Mouse (Mus musculus): ENCODE data around the gene Pias4. TPM values are rescaled to one million over a fixed set of nuclear protein-coding genes. Genes with fewer than 3 reads are reported as not detected.

Gene Pias4
- polyA plus RNA-seq, 1 experiment from 2014 or later, result 34.7 TPM

- Histone ChIP-seq H3K4me2 (ENCODE audit: low read depth, low read length) (no peak overlapping the region), H3K9me3 (replicated peaks; ENCODE audit: control insufficient read depth, low read length) (no peaks in the 10 kb centered on the region), H3K9ac (ENCODE audit: low read length) (no peak overlapping the region), H3K4me3 (ENCODE audit: low read length) (no peak overlapping the region), H3K36me3 (ENCODE audit: control insufficient read depth, insufficient read depth) (peaks cover 37% of the 10 kb centered on the region), H3K27ac (ENCODE audit: low read length) (no peak overlapping the region), H3K27me3 (ENCODE audit: control insufficient read depth, insufficient read depth, low read length) (no peaks in the 10 kb centered on the region), H3K4me1 (ENCODE audit: control insufficient read depth, insufficient read depth, low read length) (peaks cover 10% of the 10 kb centered on the region)
- ATAC-seq (replicated peaks; ENCODE audit: extremely low read depth, insufficient read depth, low FRiP score), result no peak
- 76% methylated on average over 11 of the region's 11 CpGs for WGBS
Observed at GRCm38 (mm10) chr10:81123500-81123899, 44.2 kb downstream of the Pias4 start.

- peaks cover 42% of the 10 kb centered on the region for H3K36me3 ChIP-seq (ENCODE audit: control insufficient read depth, insufficient read depth)
- H3K4me3 ChIP-seq (ENCODE audit: low read length), result no peak overlapping the region
- H3K4me2 ChIP-seq (ENCODE audit: low read depth, low read length), result no peak overlapping the region
- no peak for ATAC-seq (replicated peaks; ENCODE audit: extremely low read depth, insufficient read depth, low FRiP score)
- peaks cover 4% of the 10 kb centered on the region; the same call in 1 of the 2 replicates for H3K4me1 ChIP-seq (ENCODE audit: control insufficient read depth, insufficient read depth, low read length)
- H3K9me3 ChIP-seq (replicated peaks; ENCODE audit: control insufficient read depth, low read length), result no peaks in the 10 kb centered on the region
- no peak overlapping the region for H3K27ac ChIP-seq (ENCODE audit: low read length)
- no peaks in the 10 kb centered on the region for H3K27me3 ChIP-seq (ENCODE audit: control insufficient read depth, insufficient read depth, low read length)
- H3K9ac ChIP-seq (ENCODE audit: low read length), result no peak overlapping the region
- 77% methylated on average over 2 of the region's 2 CpGs for WGBS
Observed at GRCm38 (mm10) chr10:81122889-81123288, 44.8 kb downstream of the Pias4 start.

DNA sequence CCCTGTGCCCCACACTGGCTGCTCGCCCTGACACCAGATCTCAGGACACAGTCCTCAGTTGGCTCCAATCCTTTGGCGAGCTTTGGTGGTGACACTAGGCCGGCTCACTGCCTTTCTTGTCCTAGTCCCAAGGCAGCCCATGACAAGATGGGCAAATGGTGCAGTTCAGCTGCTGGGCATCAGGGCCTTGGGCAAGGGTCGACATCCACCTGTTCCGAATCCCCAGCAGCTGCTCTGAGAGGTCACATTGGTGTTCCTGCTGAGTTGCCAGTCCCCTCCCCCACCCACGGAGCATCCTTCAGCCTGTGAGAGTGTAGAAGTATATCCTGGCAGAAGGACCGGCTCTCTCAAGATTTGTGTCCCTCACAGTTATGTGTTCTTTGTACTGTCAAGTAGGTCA is 47.1 kb downstream of the Pias4 start:
- Histone ChIP-seq H3K9ac (ENCODE audit: low read length) (no peak overlapping the region), H3K4me3 (ENCODE audit: low read length) (no peak overlapping the region), H3K27ac (ENCODE audit: low read length) (no peak overlapping the region), H3K4me1 (ENCODE audit: control insufficient read depth, insufficient read depth, low read length) (no peaks in the 10 kb centered on the region), H3K27me3 (ENCODE audit: control insufficient read depth, insufficient read depth, low read length) (no peaks in the 10 kb centered on the region), H3K9me3 (replicated peaks; ENCODE audit: control insufficient read depth, low read length) (no peaks in the 10 kb centered on the region), H3K36me3 (ENCODE audit: control insufficient read depth, insufficient read depth) (peaks cover 54% of the 10 kb centered on the region), H3K4me2 (ENCODE audit: low read depth, low read length) (no peak overlapping the region)
- ATAC-seq (replicated peaks; ENCODE audit: extremely low read depth, insufficient read depth, low FRiP score), result no peak
- 85% methylated on average over 7 of the region's 7 CpGs for WGBS

DNA sequence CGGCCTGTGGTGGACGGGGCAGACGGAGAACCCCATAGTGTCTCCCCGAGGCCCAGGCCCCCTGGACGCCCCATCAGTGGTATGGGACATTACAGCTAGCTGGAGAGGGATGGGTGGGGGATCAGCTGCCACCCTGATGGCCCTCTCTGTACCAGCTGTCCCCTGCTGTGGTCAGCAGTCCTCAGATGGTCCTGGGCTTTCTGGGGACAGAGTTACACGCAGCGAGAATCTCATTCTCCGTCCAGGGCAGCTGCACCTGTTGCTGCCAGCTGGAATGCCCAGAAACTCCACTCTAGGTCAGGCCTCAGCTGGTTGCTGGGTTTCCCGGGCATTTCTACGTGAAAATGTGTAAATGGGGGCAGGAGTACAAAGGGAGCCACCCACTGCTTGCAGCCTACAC is 48.1 kb downstream of the Pias4 start:
- no peak overlapping the region for H3K4me3 ChIP-seq (ENCODE audit: low read length)
- H3K4me1 ChIP-seq (ENCODE audit: control insufficient read depth, insufficient read depth, low read length), result no peaks in the 10 kb centered on the region
- H3K27ac ChIP-seq (ENCODE audit: low read length), result no peak overlapping the region
- no peak overlapping the region for H3K4me2 ChIP-seq (ENCODE audit: low read depth, low read length)
- H3K9me3 ChIP-seq (replicated peaks; ENCODE audit: control insufficient read depth, low read length), result no peaks in the 10 kb centered on the region
- no peaks in the 10 kb centered on the region for H3K27me3 ChIP-seq (ENCODE audit: control insufficient read depth, insufficient read depth, low read length)
- peaks cover 61% of the 10 kb centered on the region for H3K36me3 ChIP-seq (ENCODE audit: control insufficient read depth, insufficient read depth)
- ATAC-seq (replicated peaks; ENCODE audit: extremely low read depth, insufficient read depth, low FRiP score), result no peak
- WGBS, result 87% methylated on average over 10 of the region's 10 CpGs
- H3K9ac ChIP-seq (ENCODE audit: low read length), result no peak overlapping the region

- H3K9ac ChIP-seq (ENCODE audit: low read length), result no peak overlapping the region
- no peaks in the 10 kb centered on the region for H3K9me3 ChIP-seq (replicated peaks; ENCODE audit: control insufficient read depth, low read length)
- H3K4me3 ChIP-seq (ENCODE audit: low read length), result no peak overlapping the region
- H3K4me2 ChIP-seq (ENCODE audit: low read depth, low read length), result no peak overlapping the region
- H3K27me3 ChIP-seq (ENCODE audit: control insufficient read depth, insufficient read depth, low read length), result no peaks in the 10 kb centered on the region
- WGBS, result 94% methylated on average over 6 of the region's 6 CpGs
- no peak overlapping the region for H3K27ac ChIP-seq (ENCODE audit: low read length)
- H3K4me1 ChIP-seq (ENCODE audit: control insufficient read depth, insufficient read depth, low read length), result no peaks in the 10 kb centered on the region
- H3K36me3 ChIP-seq (ENCODE audit: control insufficient read depth, insufficient read depth), result peaks cover 56% of the 10 kb centered on the region
- ATAC-seq (replicated peaks; ENCODE audit: extremely low read depth, insufficient read depth, low FRiP score), result no peak
Observed at GRCm38 (mm10) chr10:81112946-81113345, 54.8 kb downstream of the Pias4 start.

GRCm38 (mm10) chr10:81106113-81106721 is 61.5 kb downstream of the Pias4 start:
- peaks cover 14% of the 10 kb centered on the region for H3K4me1 ChIP-seq (ENCODE audit: control insufficient read depth, insufficient read depth, low read length)
- H3K36me3 ChIP-seq (ENCODE audit: control insufficient read depth, insufficient read depth), result peaks cover 26% of the 10 kb centered on the region
- H3K4me2 ChIP-seq (ENCODE audit: low read depth, low read length), result peak overlapping the region; percentile 90
- H3K9ac ChIP-seq (ENCODE audit: low read length), result peak overlapping the region; percentile 86
- WGBS, result under 1% methylated on average over 26 of the region's 35 CpGs
- peak; percentile 87 for ATAC-seq (replicated peaks; ENCODE audit: extremely low read depth, insufficient read depth, low FRiP score)
- no peaks in the 10 kb centered on the region for H3K27me3 ChIP-seq (ENCODE audit: control insufficient read depth, insufficient read depth, low read length)
- H3K27ac ChIP-seq (ENCODE audit: low read length), result peak overlapping the region; percentile 96
- no peaks in the 10 kb centered on the region for H3K9me3 ChIP-seq (replicated peaks; ENCODE audit: control insufficient read depth, low read length)
- H3K4me3 ChIP-seq (ENCODE audit: low read length), result peak overlapping the region; percentile 75

GRCm38 (mm10) chr10:81105565-81106112 is 62.1 kb downstream of the Pias4 start, which contains the start of gene Map2k2:
Gene Map2k2, plus strand, starts transcription at chr10:81105915.
- peak within 1 kb of the TSS; percentile 90 for H3K4me2 ChIP-seq (ENCODE audit: low read depth, low read length)
- no peaks in the 10 kb centered on the region for H3K9me3 ChIP-seq (replicated peaks; ENCODE audit: control insufficient read depth, low read length)
- peaks cover 14% of the 10 kb centered on the region for H3K4me1 ChIP-seq (ENCODE audit: control insufficient read depth, insufficient read depth, low read length)
- peak; percentile 95 for ATAC-seq (replicated peaks; ENCODE audit: extremely low read depth, insufficient read depth, low FRiP score)
- peak within 1 kb of the TSS; percentile 86 for H3K9ac ChIP-seq (ENCODE audit: low read length)
- WGBS, result under 1% methylated on average over 56 of the region's 56 CpGs
- peaks cover 21% of the 10 kb centered on the region for H3K36me3 ChIP-seq (ENCODE audit: control insufficient read depth, insufficient read depth)
- peak within 1 kb of the TSS; percentile 75 for H3K4me3 ChIP-seq (ENCODE audit: low read length)
- H3K27me3 ChIP-seq (ENCODE audit: control insufficient read depth, insufficient read depth, low read length), result no peaks in the 10 kb centered on the region
- H3K27ac ChIP-seq (ENCODE audit: low read length), result peak within 1 kb of the TSS; percentile 96

Small RNA genes lying within 50 kb of the gene (microRNA-seq; reads per million reads assigned to microRNA genes)
- gene Mir5615-1, result not detected
- not detected for gene Mir5615-2

Other genes with a start within 250 kb of the Pias4 start
- 27.5 and 30.0 TPM in 2 replicates for gene Lmnb2, start 249.7 kb downstream of the Pias4 start, polyA plus RNA-seq (2015; fragmentation: Nextera tagmentation; extraction: Ambion mirVana)
- 33.6 and 34.3 TPM in 2 replicates for gene Gadd45b, start 237.8 kb downstream of the Pias4 start, polyA plus RNA-seq (2015; fragmentation: Nextera tagmentation; extraction: Ambion mirVana)
- 1.4 TPM in 2 replicates for gene Gng7, start 153.0 kb downstream of the Pias4 start, polyA plus RNA-seq (2015; fragmentation: Nextera tagmentation; extraction: Ambion mirVana)
- gene Diras1, start 142.3 kb downstream of the Pias4 start, polyA plus RNA-seq (2015; fragmentation: Nextera tagmentation; extraction: Ambion mirVana), result 0.06 and 0.09 TPM in 2 replicates
- gene Slc39a3, start 130.5 kb downstream of the Pias4 start, polyA plus RNA-seq (2015; fragmentation: Nextera tagmentation; extraction: Ambion mirVana), result 9.6 and 10.8 TPM in 2 replicates
- 166 and 174 TPM in 2 replicates for gene Sgta, start 107.7 kb downstream of the Pias4 start, polyA plus RNA-seq (2015; fragmentation: Nextera tagmentation; extraction: Ambion mirVana)
- gene Thop1, start 97.9 kb downstream of the Pias4 start, polyA plus RNA-seq (2015; fragmentation: Nextera tagmentation; extraction: Ambion mirVana), result 29.8 and 31.4 TPM in 2 replicates
- gene Creb3l3, start 69.0 kb downstream of the Pias4 start, polyA plus RNA-seq (2015; fragmentation: Nextera tagmentation; extraction: Ambion mirVana), result 0.70 and 1.00 TPM in 2 replicates
- gene Map2k2, start 62.0 kb downstream of the Pias4 start, polyA plus RNA-seq (2015; fragmentation: Nextera tagmentation; extraction: Ambion mirVana), result 143 and 152 TPM in 2 replicates
- gene Zbtb7a, start 32.7 kb downstream of the Pias4 start, polyA plus RNA-seq (2015; fragmentation: Nextera tagmentation; extraction: Ambion mirVana), result 25.5 and 30.1 TPM in 2 replicates
- 435 and 443 TPM in 2 replicates for gene Eef2, start 8.7 kb upstream of the Pias4 start, polyA plus RNA-seq (2015; fragmentation: Nextera tagmentation; extraction: Ambion mirVana)
- 33.9 and 40.2 TPM in 2 replicates for gene Dapk3, start 15.1 kb upstream of the Pias4 start, polyA plus RNA-seq (2015; fragmentation: Nextera tagmentation; extraction: Ambion mirVana)
- 0.11 TPM in 2 replicates for gene 4930442H23Rik, start 15.9 kb upstream of the Pias4 start, polyA plus RNA-seq (2015; fragmentation: Nextera tagmentation; extraction: Ambion mirVana)
- gene Nmrk2, start 34.1 kb upstream of the Pias4 start, polyA plus RNA-seq (2015; fragmentation: Nextera tagmentation; extraction: Ambion mirVana), result 11.9 and 14.6 TPM in 2 replicates
- gene Atcay, start 62.9 kb upstream of the Pias4 start, polyA plus RNA-seq (2015; fragmentation: Nextera tagmentation; extraction: Ambion mirVana), result 0.31 and 0.33 TPM in 2 replicates
- 5.0 and 6.2 TPM in 2 replicates for gene Zfr2, start 65.2 kb upstream of the Pias4 start, polyA plus RNA-seq (2015; fragmentation: Nextera tagmentation; extraction: Ambion mirVana)
- 2.6 and 2.7 TPM in 2 replicates for gene Matk, start 85.0 kb upstream of the Pias4 start, polyA plus RNA-seq (2015; fragmentation: Nextera tagmentation; extraction: Ambion mirVana)
- gene Mrpl54, start 99.0 kb upstream of the Pias4 start, polyA plus RNA-seq (2015; fragmentation: Nextera tagmentation; extraction: Ambion mirVana), result 230 TPM in 2 replicates
- gene Apba3, start 99.0 kb upstream of the Pias4 start, polyA plus RNA-seq (2015; fragmentation: Nextera tagmentation; extraction: Ambion mirVana), result 62.7 and 63.0 TPM in 2 replicates
- 4.7 and 5.3 TPM in 2 replicates for gene Tjp3, start 123.7 kb upstream of the Pias4 start, polyA plus RNA-seq (2015; fragmentation: Nextera tagmentation; extraction: Ambion mirVana)
- gene Pip5k1c, start 125.0 kb upstream of the Pias4 start, polyA plus RNA-seq (2015; fragmentation: Nextera tagmentation; extraction: Ambion mirVana), result 31.3 and 33.2 TPM in 2 replicates
- 28.1 and 29.6 TPM in 2 replicates for gene Cactin, start 153.2 kb upstream of the Pias4 start, polyA plus RNA-seq (2015; fragmentation: Nextera tagmentation; extraction: Ambion mirVana)
- gene Tbxa2r, start 160.8 kb upstream of the Pias4 start, polyA plus RNA-seq (2015; fragmentation: Nextera tagmentation; extraction: Ambion mirVana), result 15.2 and 16.3 TPM in 2 replicates
- gene Gipc3, start 175.3 kb upstream of the Pias4 start, polyA plus RNA-seq (2015; fragmentation: Nextera tagmentation; extraction: Ambion mirVana), result 0.08 and 0.11 TPM in 2 replicates
- 86.5 and 86.8 TPM in 2 replicates for gene Hmg20b, start 182.6 kb upstream of the Pias4 start, polyA plus RNA-seq (2015; fragmentation: Nextera tagmentation; extraction: Ambion mirVana)
- 16.5 and 17.6 TPM in 2 replicates for gene Mfsd12, start 189.6 kb upstream of the Pias4 start, polyA plus RNA-seq (2015; fragmentation: Nextera tagmentation; extraction: Ambion mirVana)
- gene 4930404N11Rik, start 197.9 kb upstream of the Pias4 start, polyA plus RNA-seq (2015; fragmentation: Nextera tagmentation; extraction: Ambion mirVana), result 1.8 and 1.9 TPM in 2 replicates
- gene Fzr1, start 210.6 kb upstream of the Pias4 start, polyA plus RNA-seq (2015; fragmentation: Nextera tagmentation; extraction: Ambion mirVana), result 74.6 and 82.8 TPM in 2 replicates
- gene Dohh, start 216.5 kb upstream of the Pias4 start, polyA plus RNA-seq (2015; fragmentation: Nextera tagmentation; extraction: Ambion mirVana), result 83.4 and 86.2 TPM in 2 replicates
- gene Gm48551, start 216.5 kb upstream of the Pias4 start, polyA plus RNA-seq (2015; fragmentation: Nextera tagmentation; extraction: Ambion mirVana), result 2.1 and 2.6 TPM in 2 replicates
- gene Gm48552, start 221.1 kb upstream of the Pias4 start, polyA plus RNA-seq (2015; fragmentation: Nextera tagmentation; extraction: Ambion mirVana), result 0.55 and 0.83 TPM in 2 replicates
- 5.0 and 9.2 TPM in 2 replicates for gene Smim24, start 225.1 kb upstream of the Pias4 start, polyA plus RNA-seq (2015; fragmentation: Nextera tagmentation; extraction: Ambion mirVana)